Mouse (Mus musculus) gastrocnemius, adult 8-10 months (tissue): ENCODE data around the gene Skp1a. TPM values are rescaled to one million over a fixed set of nuclear protein-coding genes. Genes with fewer than 3 reads are reported as not detected.
A peak's percentile ranks its signal among the peaks of the same experiment; 100 is the strongest.

Experiments used
- DNase-seq, 2 experiments: peaks; one replicate each; pipeline ENCODE4 v3.0.0; 2022; ENCODE audit warnings: low spot score in 2 of 2
- total RNA-seq, 4 experiments: library from RNA; stranded (reverse); gene quantifications; 2 replicates each; pipeline ENCODE4 v1.2.4; 2022

The Skp1a gene
- total RNA-seq, 4 experiments from 2014 or later = 285 to 312 (median 290) TPM

DNA sequence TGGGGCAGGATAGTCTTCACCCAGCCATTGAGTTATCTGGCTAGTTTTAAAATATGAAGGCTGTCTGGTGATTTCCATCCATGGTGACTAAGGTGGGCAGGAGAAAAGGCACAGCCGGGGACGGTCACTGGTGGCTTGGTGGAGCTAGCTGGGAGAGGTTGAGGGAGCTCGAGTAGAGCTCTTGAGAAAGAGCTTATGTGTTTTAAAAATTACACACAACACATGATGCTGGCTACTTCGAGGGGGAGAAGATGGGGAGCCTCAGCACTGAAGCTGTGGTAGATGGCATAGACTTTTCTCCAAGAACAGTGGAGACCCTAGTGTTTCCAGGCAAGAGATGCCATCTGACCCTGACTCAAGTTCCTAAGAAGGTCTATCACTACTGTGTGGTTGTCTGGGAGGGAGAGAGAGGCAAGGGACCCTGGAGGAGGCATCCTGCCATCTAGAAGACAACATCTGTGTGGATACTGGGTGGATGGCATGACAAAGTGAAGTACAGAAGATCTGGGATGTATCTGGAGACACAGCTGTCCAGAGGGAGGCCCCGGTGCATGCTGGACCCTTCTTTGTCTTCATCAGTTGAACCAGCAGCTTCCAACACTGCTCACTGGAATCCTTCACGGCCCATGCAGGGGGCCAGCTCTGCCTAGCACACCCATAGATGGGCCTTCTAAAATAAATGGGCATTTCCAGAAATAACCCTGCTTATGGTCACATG is 45.8 kb downstream of the Skp1a start:
- DNase-seq = no peak

DNA sequence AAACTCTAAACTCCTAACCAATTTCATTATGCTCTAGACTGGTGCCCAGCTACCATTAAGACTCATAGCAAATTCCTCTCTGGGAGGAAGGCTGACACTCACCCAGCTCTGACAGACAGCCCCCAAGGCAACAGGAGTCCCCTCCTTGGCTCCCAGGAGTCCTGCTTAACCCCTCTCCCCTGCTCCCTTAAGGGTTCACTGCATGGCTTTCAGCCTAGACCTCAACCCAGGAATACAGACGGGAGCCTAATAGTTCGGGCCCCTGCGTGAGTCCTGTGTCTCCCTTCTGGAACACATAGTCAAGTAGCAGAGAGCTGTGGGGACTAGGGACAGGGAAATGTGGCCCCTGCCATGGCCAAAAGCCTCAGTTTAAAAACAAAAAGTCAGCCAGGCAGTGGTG is 46.4 kb downstream of the Skp1a start:
- DNase-seq = no peak

DNA sequence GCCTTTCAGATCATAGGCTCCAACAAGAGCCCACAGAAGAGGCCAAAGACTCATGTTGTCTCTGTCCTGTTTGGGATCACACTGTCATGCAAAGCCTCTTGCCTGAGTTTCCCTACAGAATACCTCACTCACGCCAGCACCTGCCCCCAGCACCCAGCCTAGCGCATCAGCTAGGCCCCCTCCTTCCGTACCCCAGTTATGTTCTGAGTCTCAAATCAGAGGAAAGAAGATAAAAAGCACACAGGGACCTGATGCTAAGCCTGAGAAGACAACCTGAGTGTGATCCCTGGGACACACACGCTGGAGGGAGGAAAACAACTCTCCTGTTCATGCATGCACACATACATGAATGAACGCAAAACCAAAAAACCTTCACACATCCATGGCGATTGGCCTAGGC is 47.2 kb downstream of the Skp1a start:
- DNase-seq = no peak

DNA sequence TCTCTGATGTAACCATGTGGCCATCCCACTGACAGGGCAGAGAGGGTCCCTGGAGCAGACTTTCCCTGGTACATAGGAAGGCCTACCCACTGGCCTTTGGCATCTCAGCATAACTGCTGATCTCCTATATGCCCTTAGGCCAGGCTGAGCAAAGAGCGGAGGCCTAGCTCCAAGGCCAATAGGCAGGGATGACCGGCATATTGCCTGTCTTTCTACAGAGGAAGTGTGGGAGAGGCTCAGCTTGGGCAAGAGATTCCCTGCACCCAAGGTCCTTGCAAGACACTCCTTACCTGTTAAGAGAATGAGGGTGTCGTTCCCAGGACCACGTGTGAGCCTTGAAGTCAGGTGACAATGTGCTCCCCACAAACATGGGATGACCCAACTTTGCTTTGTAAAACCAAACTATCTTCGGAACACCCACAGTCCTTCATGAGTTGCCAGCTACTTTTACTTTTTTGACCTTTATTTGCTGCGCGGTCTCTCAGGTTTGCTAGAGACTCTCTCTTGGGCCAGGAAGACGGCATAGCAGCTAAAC is 47.9 kb downstream of the Skp1a start:
- no peak for DNase-seq

DNA sequence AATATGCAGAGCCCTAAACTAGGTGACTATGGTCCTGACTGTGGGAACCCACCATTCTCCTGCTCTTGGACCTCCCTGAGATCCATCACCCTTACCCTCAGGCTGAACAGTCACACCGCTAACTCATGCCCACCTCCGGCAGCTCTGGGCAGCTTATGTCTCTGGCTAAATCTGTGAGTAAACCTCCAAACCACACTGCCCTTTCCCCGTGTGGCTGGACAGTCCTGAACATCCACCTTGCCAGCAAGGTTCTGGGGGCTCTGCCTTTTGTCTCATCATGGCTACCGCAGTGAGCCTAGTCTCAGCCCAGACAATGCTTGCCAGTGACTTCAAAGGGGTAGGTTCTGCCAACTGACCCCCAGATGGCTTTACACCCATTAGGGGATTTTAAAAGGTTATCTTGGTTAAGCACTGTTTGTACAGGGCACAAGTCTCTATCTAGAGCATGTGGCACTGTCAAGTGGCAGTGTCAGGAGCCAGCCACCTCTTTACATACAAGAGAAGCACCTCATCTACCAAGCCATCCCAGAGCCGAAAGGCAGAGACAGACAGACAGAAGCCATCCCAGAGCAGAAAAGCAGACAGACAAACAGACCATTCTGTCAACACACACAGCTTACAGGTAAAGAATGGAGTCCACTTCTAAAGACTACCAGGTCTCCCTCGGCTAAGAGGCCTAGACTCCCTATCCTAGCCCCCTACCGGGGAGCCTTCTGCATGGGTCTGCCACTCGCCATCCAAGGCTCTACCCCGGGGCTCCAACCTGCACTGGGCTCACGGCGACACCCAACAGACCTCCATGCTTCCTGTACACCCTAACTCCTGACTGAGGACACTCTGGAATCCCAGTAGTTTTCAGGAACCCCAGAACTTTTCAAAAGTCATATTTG is 49.0 kb downstream of the Skp1a start:
- DNase-seq = no peak

DNA sequence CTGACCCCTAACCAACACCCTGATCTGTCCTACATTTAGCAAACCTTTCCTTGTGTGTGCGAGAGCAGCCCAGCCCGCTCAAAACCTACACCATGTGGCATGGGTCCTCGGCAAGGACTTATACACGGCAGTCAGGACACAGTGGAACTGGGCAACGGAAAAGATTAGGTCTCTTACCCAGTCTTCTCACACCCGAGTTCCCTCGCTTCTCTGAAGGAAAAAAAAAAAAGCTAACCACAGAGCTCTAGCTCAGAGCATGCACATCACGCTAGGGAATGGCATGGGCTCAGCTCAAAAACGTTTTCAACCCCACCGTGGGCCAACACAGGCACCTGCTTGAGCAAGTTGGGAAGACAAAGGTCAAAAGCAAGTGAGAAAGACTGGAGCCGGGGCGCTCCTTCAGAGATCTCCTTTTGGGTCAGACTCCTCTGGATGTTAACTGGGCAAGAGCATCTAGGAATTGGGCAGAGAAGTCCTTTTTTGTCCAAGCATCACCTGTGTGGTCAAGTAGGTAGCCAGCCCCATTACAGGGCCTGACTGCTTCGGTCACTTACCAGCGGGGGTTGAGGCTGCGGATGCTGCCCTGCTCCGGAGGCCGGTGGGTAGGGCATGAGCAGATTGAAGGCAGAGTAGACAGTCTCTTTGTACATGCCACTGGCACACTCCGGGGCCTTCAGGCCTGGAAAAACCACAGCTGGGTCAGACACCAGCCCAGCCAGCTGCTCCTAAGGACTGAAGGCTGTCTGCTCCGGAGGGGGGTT is 50.0 kb downstream of the Skp1a start:
- DNase-seq = no peak

DNA sequence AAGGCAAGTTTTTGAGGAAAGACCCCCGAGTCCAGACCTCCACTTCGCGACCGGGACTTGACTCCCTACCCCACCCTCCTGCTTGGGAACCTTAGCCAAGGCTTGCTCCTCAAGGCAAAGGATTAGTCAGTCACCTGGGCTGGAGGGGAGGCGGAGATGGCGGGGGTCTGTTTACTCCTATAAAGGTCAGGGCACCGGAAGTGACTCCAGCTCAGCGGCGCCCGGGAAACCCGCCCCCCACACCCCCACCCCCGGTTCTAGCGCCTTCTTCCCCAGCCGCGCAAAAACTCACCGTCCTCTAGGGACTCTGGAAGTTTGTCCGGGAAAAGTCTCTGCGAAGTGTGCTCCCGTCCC is 50.6 kb downstream of the Skp1a start:
- DNase-seq = no peak

DNA sequence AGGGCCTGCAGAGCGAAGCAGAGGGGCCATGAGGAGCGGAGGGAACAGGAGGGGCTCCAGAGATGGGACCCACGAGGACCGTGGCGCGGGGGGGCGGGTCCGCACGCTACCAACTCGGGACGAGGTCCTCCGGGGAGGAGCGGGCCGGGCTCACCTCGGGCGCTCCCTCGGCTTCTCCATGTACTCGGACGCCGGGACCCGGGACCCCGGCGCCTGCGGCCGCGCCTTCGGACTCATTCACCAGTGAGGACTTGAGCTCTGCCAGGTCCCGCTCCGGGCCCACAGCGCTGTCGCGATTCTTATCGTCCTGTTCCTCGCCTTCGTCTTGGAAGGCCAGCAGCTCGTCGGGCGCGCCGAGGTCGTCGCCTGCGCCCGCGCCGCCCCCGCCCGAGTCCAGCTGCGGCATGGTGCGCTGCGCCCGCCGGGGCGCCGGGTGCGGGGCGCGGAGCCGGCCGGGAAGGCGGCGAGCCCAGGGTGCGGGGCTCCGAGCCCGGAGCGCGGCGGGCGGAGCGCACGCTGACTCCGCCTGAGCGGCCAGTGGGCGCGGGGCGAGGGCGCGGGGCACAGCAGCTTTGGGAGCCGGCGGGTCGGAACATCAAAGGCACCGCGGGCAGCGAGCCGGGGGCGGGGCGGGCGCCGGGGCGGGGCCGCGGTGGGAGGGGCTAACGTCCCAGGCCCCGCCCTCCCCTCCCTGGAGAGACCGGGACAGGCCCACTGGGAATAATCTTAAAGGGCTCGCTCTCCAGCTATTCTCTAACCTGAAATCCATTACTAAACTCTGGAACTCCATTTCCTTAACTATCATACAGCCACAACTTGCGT is 51.2 kb downstream of the Skp1a start, which contains the start of gene Tcf7:
TSS of gene Tcf7 (minus strand) at position 241 of the 822 bp plus-strand sequence.
- peak in 1 of 2 experiments; percentile 21 for DNase-seq

DNA sequence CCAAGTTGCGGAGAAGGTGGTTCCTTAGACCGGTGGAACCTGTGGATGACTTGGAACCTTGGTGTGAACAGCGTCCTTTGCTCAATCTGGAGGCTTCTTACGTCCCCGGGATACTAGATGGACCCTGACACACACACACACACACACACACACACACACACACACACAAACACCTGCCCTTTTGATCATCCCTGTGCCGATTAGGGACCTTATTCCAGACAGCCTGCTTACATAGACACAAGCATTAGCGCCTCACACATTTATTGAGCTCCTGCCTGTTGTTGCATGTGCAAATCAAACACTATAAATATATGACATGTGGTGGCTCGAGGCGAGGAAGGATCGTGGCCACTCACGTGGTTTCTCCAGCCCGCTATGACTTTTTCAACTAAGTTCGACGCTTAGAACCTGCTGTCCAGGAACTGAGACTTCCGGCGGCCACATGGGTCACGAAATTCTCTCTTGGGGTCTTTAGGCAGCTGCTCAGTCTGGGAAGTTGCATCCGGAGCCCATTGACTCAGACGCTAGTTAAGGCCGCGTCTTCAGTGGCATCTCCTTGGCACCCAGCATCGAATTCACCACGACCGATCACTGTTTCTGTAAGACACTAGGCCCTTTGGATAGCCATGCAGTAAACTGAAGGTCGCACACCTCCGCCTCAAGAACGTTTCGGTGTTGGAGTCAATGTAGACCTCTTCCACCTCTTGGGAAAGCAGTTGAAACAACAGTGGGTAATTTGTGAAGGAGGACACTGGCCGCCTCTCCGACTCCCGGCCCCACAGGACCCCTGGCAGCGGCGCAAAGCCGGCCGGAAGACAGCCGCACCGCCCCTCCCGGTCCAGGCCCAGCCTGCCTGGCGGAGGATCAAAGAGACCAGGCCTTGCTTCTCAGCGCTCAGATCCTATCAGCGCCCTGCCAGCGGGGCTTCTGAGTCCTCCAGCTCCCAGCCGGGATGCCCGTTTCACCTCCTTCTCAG is 52.1 kb downstream of the Skp1a start:
- peak in 1 of 2 experiments; percentile 47 for DNase-seq

DNA sequence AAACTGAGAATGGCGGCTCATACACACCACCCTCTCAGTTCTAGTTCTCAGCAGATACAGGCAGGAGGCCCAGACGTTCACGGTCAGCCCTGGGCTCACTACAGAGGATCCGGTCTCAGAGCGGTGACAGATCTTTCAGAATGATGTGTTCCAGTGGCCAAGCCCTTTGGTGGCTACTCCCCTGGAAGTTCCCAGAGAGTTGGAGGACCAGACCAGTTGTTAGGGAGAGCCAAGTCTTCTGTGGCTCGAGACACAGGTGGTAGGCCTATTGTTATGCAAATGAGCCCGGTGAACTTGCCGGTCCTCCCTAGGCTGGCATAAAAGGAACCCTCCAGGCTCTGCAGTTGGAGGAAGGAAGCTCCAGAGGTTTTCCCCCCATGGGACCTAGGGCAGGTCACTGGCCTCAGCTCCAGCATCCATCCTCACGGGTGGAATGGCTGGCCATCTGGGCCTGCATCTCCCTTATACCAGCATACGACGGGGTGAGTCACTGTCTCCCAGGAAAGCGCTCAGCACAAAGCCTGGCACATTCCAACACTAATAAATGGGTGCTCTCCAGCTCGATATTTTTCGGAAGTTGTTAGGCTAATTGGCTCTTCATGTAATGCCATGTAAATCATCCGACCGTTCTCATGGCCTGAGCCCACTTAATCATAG is 54.6 kb downstream of the Skp1a start:
- no peak for DNase-seq

DNA sequence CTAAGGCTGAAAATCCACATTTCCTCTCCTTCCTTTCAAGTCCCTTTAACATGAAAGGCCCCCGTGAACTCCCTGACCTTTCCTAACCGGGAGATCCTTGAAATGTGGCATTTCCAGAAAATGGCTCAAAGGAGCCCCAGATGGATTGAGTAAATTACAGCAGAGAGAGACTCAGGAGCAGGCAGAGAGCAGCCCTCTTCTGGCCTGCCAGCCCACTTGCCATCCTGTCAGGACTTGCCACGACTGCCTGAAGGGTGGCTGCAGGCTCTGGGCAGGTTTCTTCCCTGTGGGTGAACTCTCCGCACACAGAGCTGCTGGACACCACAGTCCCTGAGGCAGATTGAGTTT is 55.1 kb downstream of the Skp1a start:
- DNase-seq = no peak

DNA sequence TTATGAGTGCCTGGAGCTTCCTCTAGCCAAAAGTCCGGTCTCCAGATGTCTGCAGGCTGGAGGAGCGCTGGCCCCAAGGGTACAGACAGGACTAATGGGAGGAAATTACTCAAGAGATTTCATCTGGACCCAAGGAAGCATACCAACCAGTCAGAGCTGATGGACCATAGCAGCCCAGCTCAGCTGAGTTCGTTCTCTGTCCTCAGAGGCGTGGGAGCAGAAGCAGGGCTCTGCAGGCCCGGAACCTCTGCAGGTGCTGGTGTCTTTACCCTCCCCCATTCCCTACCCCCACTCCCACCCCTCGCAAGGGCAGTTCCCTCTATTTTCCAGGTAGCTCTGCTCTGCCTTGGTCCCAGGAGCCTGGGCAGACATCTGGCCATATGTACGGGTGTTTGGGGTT is 60.6 kb downstream of the Skp1a start:
- DNase-seq = no peak

DNA sequence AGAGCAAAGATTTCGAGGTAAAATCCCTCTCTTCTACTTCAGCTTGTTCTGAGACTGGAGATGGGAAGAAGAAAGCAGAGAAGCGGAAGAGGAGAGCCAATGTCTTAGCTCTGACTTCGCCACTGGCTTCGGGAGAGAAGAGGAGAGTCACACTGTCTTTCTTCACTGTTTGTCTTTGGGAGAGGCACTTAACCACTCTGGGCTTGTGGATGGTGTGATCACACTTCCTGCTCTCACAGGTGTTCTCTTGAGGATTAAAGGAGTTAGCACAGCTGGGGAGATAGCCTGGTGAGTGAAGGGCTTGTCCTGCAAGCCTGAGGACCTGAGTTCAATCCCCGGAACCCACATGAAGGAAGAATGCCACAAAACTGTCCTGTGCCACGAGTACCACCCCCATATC is 61.1 kb downstream of the Skp1a start:
- no peak for DNase-seq

DNA sequence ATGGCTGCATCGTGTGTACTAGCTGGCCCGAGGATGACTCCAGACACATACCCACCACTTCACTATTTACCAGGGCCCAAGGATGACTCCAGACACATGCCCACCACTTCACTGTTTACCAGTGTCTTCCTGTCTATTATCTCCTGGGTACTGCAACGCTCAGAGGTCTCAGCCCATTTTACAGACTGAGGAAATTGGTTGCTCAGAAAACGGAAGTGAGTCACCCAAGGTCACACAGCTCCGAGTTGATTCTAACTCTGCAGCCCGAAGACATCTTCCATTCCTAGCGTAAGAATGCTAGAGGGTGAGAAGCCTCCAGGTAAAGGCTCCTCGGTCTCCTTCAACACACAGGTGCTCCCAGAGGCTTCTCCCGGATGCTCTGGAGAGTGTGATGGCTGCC is 62.3 kb downstream of the Skp1a start:
- no peak for DNase-seq

Other genes starting within 250 kb of the Skp1a start
- gene Ube2b, start 231.2 kb upstream of the Skp1a start, total RNA-seq = 100 to 1,000 TPM; 518 to 669 (median 555) TPM
- 1 to 10 TPM; 2.6 to 5.9 (median 3.0) TPM for gene Cdkl3, start 227.8 kb upstream of the Skp1a start, total RNA-seq
- gene Ppp2ca, start 133.3 kb upstream of the Skp1a start, total RNA-seq = 10 to 100 TPM; 38.1 to 44.0 (median 41.0) TPM
- not detected for gene Olfr1373, start 86.5 kb upstream of the Skp1a start, total RNA-seq
- not detected for gene Olfr1371, start 18.0 kb upstream of the Skp1a start, total RNA-seq
- under 1 TPM; 0.31 to 0.39 (median 0.34) TPM for gene Tcf7, start 51.0 kb downstream of the Skp1a start, total RNA-seq
- 1,000 to 10,000 TPM; 1,279 to 1,529 (median 1,458) TPM for gene Vdac1, start 128.9 kb downstream of the Skp1a start, total RNA-seq
- gene 9530068E07Rik, start 164.4 kb downstream of the Skp1a start, total RNA-seq = 10 to 100 TPM; 37.2 to 45.4 (median 40.2) TPM